Mouse (Mus musculus) E14TG2a.4 (cell line): ENCODE measurements around the gene Rybp.

Source experiments
- CTCF ChIP-seq: conservative IDR thresholded peaks from 2 replicates; pipeline ENCODE4 v1.5.1; 2014; ENCODE audit warnings: low read length
- NANOG ChIP-seq: IDR thresholded peaks from 2 replicates; pipeline ENCODE4 v1.6.1; 2014; ENCODE audit warnings: borderline replicate concordance, low read length, mixed read lengths

DNA sequence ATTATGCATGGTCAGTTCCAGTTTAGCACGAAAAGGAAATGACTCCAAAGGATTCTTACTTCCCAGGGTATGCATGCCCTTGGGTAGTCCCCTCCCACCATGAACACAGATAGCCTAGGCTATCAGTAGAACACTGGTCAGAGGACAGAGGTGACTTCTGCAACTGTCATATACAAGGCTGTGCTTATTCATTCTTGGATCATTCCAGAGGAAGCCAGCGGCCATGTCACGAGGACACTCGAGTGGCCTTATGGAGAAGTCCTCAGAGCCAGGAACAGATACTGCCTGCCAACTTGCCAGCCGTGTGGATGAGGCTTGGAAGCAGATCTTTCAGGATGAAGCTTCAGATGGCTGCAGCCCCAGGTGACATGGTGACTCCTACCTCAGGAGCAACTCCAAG is 34.9 kb upstream of the Rybp start:
- TF ChIP-seq CTCF = no peak
- TF ChIP-seq NANOG = no peak
